In the genomic region with DNA sequence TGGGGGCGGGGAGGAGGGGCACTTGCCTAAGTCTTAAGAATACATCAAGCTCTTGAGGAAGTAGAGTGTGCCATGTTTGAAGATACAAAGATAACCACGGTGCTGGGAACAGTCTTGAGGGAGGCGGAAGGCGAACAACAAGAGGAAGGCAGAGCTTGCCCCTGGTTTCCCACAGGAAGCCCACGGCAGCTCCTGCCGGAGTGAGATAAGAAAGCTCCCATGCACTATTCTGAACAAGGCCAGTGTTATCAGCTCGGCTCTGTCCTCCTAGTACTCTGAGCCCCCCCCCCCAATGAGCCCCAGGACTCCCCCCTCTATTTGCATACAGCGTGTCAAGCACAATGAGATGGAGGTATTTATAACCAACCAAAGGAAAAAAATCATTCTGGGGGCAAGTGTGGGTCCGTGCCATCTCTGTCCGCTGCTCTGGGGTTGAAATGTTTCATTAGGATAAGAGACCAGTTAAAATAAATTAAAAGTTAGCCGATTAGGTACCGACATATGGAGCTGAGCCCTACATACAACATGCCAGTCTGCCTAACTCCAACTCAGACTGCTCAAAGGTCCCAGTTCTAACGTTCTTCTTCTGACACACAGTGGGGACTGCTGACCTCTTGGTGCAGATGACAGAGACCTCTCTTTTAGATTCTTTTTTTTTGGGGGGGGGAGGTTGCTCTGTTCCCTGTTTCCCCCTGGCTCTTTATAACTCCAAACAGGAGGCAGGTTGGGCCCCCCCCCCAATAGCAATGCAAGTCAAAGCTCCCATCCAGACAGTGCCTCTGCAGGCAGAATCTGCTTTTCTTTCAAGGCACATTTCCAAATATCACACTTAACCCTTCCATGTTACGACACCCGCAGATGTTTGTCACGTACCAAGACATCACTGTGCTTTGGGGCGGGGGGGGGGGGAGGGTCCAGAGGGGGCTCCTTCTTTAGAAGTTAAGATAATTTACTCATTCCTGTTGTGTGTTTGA, we compare ENCODE assay signal across 7 mouse cellular contexts.
DNase-seq lines count a peak whose midpoint lies in the region; ATAC-seq and TF ChIP-seq lines count a peak whose summit lies in the region.

No protein-coding gene starts in this region.

- H3K9me3 ChIP-seq in lung, embryonic 14.5 days (ENCODE audit: low read depth, low read length): no peaks in the 10 kb centered on the region

- no peak overlapping the region for H3K9ac ChIP-seq in lung, embryonic 14.5 days

- H3K4me2 ChIP-seq in lung, embryonic 14.5 days: no peak overlapping the region; the same call in 1 of the 2 replicates

- H3K4me1 ChIP-seq in lung, embryonic 14.5 days (ENCODE audit: insufficient read depth): no peaks in the 10 kb centered on the region

- DNase-seq in adrenal gland, postnatal 10 days: peak; percentile 26
- DNase-seq in c-Kit-positive CD71-positive TER-119-negative erythroid progenitor cells, embryonic 14.5 days (ENCODE audit: low read depth): peak; percentile 39
- peak; percentile 78 for DNase-seq in kidney, adult 11 months
- DNase-seq in lung, embryonic 14.5 days: peak; percentile 65
- no peak for DNase-seq in spleen, postnatal 4 days (ENCODE audit: low spot score in 2 of 2)
- DNase-seq in cerebellum, adult 11-12 months: no peak
- DNase-seq in right cerebral cortex, adult 2 months (ENCODE audit: low spot score in 2 of 2): no peak

- ATAC-seq in lung, embryonic 14.5 days (ENCODE audit: insufficient read depth): peak; percentile 78

- no peak for TF ChIP-seq CTCF in lung, embryonic 14.5 days (IDR thresholded peaks at IDR 0.05; ENCODE audit: low read depth)

- WGBS in lung, embryonic 14.5 days: 42% methylated on average over 17 of the region's 17 CpGs

- peak overlapping the region; percentile 74 for H3K27ac ChIP-seq in lung, embryonic 14.5 days (ENCODE audit: low read depth)

- H3K4me3 ChIP-seq in lung, embryonic 14.5 days (ENCODE audit: low read depth, low read length): no peak overlapping the region

- H3K36me3 ChIP-seq in lung, embryonic 14.5 days (ENCODE audit: insufficient read depth): peaks cover 3% of the 10 kb centered on the region; the same call in 1 of the 2 replicates

- H3K27me3 ChIP-seq in lung, embryonic 14.5 days (ENCODE audit: insufficient read depth, low read length): no peaks in the 10 kb centered on the region

Comparison
In these comparisons a context has a peak if more than half of its experiments do, and no peak if none do; other contexts are left out.
1. DNase-seq: peak in adrenal gland, postnatal 10 days (single experiment), c-Kit-positive CD71-positive TER-119-negative erythroid progenitor cells, embryonic 14.5 days (single experiment), kidney, adult 11 months (single experiment) and lung, embryonic 14.5 days (single experiment); none in spleen, postnatal 4 days (0 of 2), cerebellum, adult 11-12 months (single experiment) and right cerebral cortex, adult 2 months (0 of 2).